Mouse (Mus musculus) stomach, embryonic 15.5 days (tissue): ENCODE data around the gene Ankrd6. TPM values are rescaled to one million over a fixed set of nuclear protein-coding genes. Genes with fewer than 3 reads are reported as not detected.

Source experiments
- ATAC-seq: fragments of 200-750 bp; cut with Nextera tagmentation; 2 replicates; pipeline ENCODE4 v1.8.0; 2017; ENCODE audit warnings: low read depth, moderate number of reproducible peaks, moderate TSS enrichment; ENCODE audit not compliant: insufficient read depth, low FRiP score
- H3K27ac ChIP-seq: fragments of 300-500 bp; sonication (generic); 2 replicates; pipeline ENCODE4 v1.5.1; 2015; ENCODE audit warnings: mild to moderate bottlenecking, inconsistent platforms
- H3K27me3 ChIP-seq: fragments of 300-500 bp; sonication (generic); replicated peaks from 2 replicates; pipeline ENCODE4 v1.6.1; 2015; ENCODE audit warnings: inconsistent platforms
- H3K36me3 ChIP-seq: fragments of 300-500 bp; sonication (generic); 2 replicates; pipeline ENCODE4 v1.6.1; 2015; ENCODE audit warnings: inconsistent platforms
- H3K4me1 ChIP-seq: fragments of 300-500 bp; sonication (generic); 2 replicates; pipeline ENCODE4 v1.6.1; 2015; ENCODE audit warnings: inconsistent platforms
- H3K4me2 ChIP-seq: fragments of 300-500 bp; sonication (generic); 2 replicates; pipeline ENCODE4 v1.6.1; 2015; ENCODE audit warnings: mild to moderate bottlenecking, inconsistent platforms
- H3K4me3 ChIP-seq: fragments of 300-500 bp; sonication (generic); replicated peaks from 2 replicates; pipeline ENCODE4 v1.5.1; 2015; ENCODE audit warnings: inconsistent platforms
- H3K9ac ChIP-seq: fragments of 300-500 bp; sonication (generic); 2 replicates; pipeline ENCODE4 v1.6.1; 2015; ENCODE audit warnings: inconsistent platforms
- H3K9me3 ChIP-seq: fragments of 300-500 bp; sonication (generic); 2 replicates; pipeline ENCODE4 v1.6.1; 2016; ENCODE audit warnings: inconsistent platforms
- WGBS: fragments of 180-500 bp; shearing (Covaris S2); methylation state at CpG from one replicate; pipeline ENCODE4 v1.1.7; 2015; 5-methylcytosine and 5-hydroxymethylcytosine counted together
- polyA plus RNA-seq: library from polyadenylated mRNA; unstranded; fragments of >200 nt; fragmentation: Nextera tagmentation; extraction: Ambion mirVana; gene quantifications from 2 replicates; pipeline ENCODE4 v1.2.1, GENCODE M21; 2015

Gene Ankrd6
- polyA plus RNA-seq, 1 experiment from 2014 or later: 4.5 TPM

DNA sequence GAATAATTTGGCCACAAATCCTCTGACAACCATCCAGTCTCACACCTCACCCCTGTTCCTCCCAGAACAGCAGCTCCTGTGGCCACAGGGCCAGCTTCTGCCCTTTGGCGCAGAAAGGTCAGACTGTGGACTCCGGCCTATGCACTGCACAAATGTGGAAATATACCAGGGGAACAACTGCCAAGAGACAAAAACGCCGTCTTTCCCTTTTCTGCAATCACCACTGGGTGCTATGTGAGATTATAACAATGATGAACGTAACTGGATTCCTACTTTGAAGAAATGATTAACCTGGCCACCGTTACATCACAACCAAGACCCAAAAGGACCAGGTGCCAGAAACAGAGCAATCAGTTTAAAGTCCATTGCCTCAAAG lies 85.8 kb downstream of the Ankrd6 start:
- Histone ChIP-seq H3K4me2 (no peak overlapping the region), H3K9me3 (no peaks in the 10 kb centered on the region), H3K4me3 (no peak overlapping the region), H3K27me3 (peaks cover 8% of the 10 kb centered on the region; the same call in 1 of the 2 replicates), H3K36me3 (no peaks in the 10 kb centered on the region), H3K9ac (no peak overlapping the region), H3K27ac (no peak overlapping the region), H3K4me1 (no peaks in the 10 kb centered on the region; the same call in 1 of the 2 replicates)
- ATAC-seq: no peak
- WGBS: 82% methylated on average over 6 of the region's 6 CpGs

DNA sequence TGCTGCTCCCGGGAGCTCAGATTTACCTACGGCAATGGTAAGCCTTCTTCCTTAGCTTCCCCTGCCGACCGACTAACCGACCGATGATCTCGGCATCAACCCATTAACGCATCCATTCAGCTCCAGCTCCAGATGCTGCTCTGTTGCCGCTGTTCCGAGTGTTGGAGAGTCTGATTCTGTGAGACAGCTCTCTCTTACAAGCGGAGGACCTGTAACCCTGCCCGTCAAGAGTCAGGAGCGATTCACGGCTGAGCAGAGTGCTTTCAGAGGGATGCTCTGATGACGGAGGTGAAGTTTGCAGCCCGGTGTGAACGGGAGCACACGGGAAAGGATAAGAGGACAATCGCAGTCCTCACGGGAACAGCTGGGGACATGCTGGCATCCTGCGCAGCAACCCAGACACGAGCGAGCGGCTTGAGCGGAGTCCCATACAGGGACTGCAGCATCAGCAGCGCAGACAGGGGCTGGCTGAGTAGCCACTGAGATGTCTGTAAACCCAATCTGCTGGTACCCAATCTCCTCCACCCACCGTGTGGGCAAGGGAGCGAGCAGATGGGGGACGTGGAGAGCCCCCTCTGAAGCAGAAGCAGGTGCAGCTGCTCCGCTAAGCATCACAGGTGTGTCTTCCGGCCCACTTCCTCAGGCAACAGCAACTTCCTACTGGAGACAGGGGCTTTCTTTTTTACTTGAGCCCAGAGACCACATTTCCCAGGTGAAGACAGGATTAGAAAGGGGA lies 86.3 kb downstream of the Ankrd6 start:
- H3K4me2 ChIP-seq: no peak overlapping the region
- no peak overlapping the region for H3K27ac ChIP-seq
- H3K36me3 ChIP-seq: no peaks in the 10 kb centered on the region
- no peak overlapping the region for H3K9ac ChIP-seq
- H3K9me3 ChIP-seq: no peaks in the 10 kb centered on the region
- WGBS: 49% methylated on average over 31 of the region's 31 CpGs
- H3K27me3 ChIP-seq: peaks cover 8% of the 10 kb centered on the region; the same call in 1 of the 2 replicates
- no peak overlapping the region for H3K4me3 ChIP-seq
- no peak for ATAC-seq
- no peaks in the 10 kb centered on the region; the same call in 1 of the 2 replicates for H3K4me1 ChIP-seq

DNA sequence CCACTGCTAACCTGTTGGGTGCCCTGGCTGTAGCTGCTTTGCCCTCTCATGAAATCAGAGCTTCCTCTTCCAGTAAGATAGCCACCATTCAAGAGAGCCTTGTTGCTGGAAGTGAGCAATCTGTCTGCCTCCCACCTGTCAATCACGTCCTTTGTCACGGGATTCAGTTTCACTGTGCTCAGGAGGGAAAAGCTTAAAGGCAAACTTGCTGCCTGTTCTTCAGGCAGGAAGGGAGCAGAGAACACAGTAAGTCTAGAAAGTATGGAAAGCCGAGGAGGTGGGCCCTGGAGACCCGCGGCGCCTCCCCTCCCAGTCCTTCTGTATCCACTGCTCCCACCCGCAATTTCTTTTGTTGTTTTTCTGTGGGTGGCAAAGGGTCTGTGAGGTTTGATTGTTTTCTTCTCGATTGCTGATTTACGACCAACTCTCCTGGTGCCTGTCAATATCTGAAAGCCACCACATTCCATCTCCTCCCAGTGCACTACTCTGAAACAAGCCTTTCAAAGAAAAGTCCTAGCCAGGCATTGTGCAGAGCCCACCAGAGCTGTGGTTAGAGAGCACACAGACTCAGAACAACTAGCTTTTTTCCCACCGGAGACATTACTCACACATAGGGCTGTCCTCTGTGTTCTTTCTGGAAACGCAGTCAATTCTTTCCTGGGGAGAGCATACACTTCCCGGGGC lies 87.1 kb downstream of the Ankrd6 start:
- WGBS: 28% methylated on average over 12 of the region's 12 CpGs
- Histone ChIP-seq H3K27ac (no peak overlapping the region), H3K9ac (no peak overlapping the region), H3K4me1 (no peaks in the 10 kb centered on the region; the same call in 1 of the 2 replicates), H3K27me3 (peaks cover 8% of the 10 kb centered on the region; the same call in 1 of the 2 replicates), H3K36me3 (no peaks in the 10 kb centered on the region), H3K4me2 (no peak overlapping the region), H3K9me3 (no peaks in the 10 kb centered on the region), H3K4me3 (no peak overlapping the region)
- ATAC-seq: no peak

DNA sequence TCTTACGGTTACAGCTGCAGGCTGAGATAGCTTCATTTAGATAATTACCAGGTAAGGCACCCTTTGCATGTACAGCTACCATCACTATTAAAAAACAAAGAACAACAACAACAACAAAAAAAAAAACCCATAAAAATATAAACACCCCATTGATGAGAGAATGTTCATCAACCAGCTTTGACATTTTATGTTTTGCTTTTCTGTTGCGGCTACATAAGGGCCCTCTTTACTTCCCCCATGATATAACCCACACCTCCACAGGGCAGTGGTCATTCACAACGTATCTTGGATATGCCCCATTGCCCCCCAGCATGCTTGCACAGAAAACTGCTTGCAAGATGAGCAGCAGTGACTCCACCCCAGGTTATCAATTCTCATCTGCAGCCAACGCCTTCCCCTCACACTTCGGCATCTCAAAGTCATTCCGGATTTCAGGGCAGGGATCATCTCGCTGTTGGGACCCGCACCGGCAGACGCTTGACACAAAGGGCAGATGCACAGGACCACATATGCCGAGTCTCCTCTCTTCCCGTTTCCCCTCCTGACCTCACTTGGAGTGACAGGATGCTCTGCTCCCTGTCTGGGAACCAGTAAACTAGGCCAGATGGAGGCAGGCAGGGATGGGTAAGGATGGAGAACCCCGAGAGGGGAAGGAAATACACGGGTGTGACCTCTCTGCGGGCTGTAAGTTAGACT lies 87.7 kb downstream of the Ankrd6 start:
- Histone ChIP-seq H3K36me3 (no peaks in the 10 kb centered on the region), H3K4me3 (no peak overlapping the region), H3K9me3 (no peaks in the 10 kb centered on the region), H3K9ac (no peak overlapping the region), H3K4me2 (no peak overlapping the region), H3K27me3 (peaks cover 8% of the 10 kb centered on the region; the same call in 1 of the 2 replicates), H3K27ac (no peak overlapping the region), H3K4me1 (no peaks in the 10 kb centered on the region; the same call in 1 of the 2 replicates)
- no peak for ATAC-seq
- WGBS: 45% methylated on average over 15 of the region's 15 CpGs

DNA sequence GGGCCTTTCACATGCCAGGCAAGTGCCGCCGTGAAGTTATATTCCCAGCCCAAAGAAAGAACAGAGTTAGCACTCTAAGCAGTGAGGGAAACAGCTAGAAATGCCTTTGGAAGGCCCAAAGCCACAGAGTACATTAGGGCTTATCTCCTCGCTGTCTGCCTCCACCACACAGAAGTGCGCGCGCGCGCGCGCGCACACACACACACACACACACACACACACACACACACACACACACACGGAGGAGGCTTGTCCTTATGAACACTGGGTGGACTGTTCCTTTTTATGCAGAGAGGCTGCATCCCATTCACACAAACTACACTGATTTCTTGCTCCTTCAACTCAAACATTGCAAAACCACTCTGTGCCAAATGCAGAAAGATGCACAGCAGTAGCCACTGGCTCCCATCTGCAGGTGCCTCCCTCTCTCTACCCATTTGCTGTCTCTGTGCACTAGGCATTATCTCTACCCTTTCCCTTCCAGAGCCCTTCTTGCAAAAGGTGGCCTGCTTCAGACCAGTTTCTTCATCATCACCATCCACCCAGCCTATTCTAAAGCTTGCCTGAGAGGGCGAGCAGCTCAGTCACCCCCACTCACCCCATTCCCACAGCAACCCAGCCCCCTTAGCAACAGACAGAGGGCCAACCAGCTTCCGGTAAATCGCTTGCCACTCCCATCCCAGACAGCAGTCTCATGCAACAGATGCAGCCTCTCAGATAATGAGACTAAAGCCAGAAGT lies 88.5 kb downstream of the Ankrd6 start:
- ATAC-seq: peak; percentile 76; the same call in 1 of the 2 replicates
- no peak overlapping the region for H3K27ac ChIP-seq
- peaks cover 8% of the 10 kb centered on the region; the same call in 1 of the 2 replicates for H3K27me3 ChIP-seq
- H3K4me3 ChIP-seq: no peak overlapping the region
- no peaks in the 10 kb centered on the region for H3K36me3 ChIP-seq
- 61% methylated on average over 15 of the region's 15 CpGs for WGBS
- no peak overlapping the region for H3K9ac ChIP-seq
- no peaks in the 10 kb centered on the region for H3K9me3 ChIP-seq
- H3K4me1 ChIP-seq: no peaks in the 10 kb centered on the region; the same call in 1 of the 2 replicates
- no peak overlapping the region for H3K4me2 ChIP-seq

DNA sequence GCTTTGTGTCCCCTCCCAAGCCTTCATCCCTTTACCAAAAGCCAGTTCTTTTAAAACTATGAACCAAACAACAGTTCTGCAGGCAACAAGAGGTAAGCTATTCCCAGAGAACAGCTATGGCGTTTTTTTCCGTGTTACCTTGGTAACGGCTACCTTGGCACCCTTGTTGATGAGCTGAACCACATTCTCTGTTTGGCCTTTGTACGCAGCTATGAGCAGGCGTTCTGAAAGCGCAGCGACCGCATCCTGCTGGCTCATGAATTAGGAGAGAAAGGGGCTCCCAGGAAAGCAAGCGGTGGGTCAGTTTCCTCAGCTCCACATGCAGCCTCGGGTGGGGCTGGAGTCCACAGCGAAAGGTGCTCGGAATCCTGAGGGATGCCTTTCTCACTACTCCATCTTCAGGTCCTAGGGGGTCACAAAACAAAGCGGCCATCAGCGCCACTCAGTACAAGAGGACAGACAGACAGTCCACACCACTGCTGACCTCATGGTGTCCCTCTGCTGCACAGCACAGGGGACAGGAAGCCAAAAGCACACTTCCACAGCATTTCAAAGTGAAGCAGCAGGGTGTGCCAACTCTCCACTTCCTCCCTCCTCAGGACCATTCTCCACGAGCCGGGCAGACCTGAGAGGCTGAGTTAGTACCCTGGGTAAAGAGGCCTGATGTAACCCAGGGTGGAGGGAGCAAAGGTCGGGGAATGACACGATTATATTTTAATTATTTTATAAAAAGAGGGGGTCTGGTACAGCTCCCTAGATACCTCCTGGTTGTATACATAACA lies 90.3 kb downstream of the Ankrd6 start:
- no peak overlapping the region for H3K4me2 ChIP-seq
- no peak overlapping the region for H3K9ac ChIP-seq
- H3K4me1 ChIP-seq: no peaks in the 10 kb centered on the region; the same call in 1 of the 2 replicates
- ATAC-seq: no peak
- no peak overlapping the region for H3K27ac ChIP-seq
- H3K27me3 ChIP-seq: peaks cover 8% of the 10 kb centered on the region; the same call in 1 of the 2 replicates
- no peaks in the 10 kb centered on the region for H3K36me3 ChIP-seq
- H3K9me3 ChIP-seq: no peaks in the 10 kb centered on the region
- H3K4me3 ChIP-seq: no peak overlapping the region
- 69% methylated on average over 18 of the region's 18 CpGs for WGBS

DNA sequence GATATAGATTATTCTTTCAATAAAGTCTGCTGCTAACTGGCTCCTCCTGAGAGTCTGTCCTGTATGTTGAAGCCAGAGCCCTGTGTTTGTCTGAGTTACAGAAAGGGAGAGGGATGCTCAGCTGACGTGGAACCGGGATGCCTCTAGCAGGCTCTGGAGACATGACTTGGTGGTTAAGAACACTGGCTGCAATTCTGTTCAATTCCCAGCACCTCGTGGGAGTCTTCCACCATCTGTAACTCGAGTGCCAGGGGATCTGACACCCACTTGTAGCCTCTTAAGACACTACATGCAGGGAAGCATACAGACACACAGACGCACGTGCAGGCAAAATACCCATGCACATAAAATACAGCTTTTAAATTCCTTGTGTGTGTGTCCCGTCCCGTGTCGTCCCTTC lies 95.1 kb downstream of the Ankrd6 start:
- H3K36me3 ChIP-seq: no peaks in the 10 kb centered on the region
- no peak overlapping the region for H3K27ac ChIP-seq
- H3K4me3 ChIP-seq: no peak overlapping the region
- H3K4me1 ChIP-seq: no peaks in the 10 kb centered on the region
- H3K4me2 ChIP-seq: no peak overlapping the region
- no peak overlapping the region for H3K9ac ChIP-seq
- no peaks in the 10 kb centered on the region for H3K9me3 ChIP-seq
- ATAC-seq: no peak
- 58% methylated on average over 9 of the region's 9 CpGs for WGBS
- H3K27me3 ChIP-seq: no peaks in the 10 kb centered on the region

DNA sequence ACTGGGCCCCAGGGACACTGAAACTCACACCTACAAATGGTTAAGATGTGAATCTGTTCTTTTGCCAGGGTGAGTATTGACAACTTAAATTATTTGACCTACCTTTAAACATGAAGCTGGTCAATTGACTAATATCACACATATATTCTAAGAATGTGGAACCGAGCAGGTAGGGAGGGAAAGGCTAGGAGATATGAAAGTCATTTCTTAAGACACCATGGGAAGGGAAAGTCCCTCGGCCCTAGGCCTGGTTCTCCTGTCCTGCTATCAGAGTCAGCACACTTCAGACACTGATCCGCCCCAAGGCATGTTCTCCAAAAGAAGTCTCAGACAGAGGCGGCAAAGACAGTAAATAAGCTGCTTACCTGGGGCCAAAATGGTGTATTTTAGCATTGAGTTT lies 95.7 kb downstream of the Ankrd6 start:
- no peak for ATAC-seq
- no peaks in the 10 kb centered on the region for H3K4me1 ChIP-seq
- WGBS: 81% methylated on average over 4 of the region's 4 CpGs
- H3K4me2 ChIP-seq: no peak overlapping the region
- H3K9ac ChIP-seq: no peak overlapping the region
- no peaks in the 10 kb centered on the region for H3K36me3 ChIP-seq
- H3K9me3 ChIP-seq: no peaks in the 10 kb centered on the region
- H3K27ac ChIP-seq: no peak overlapping the region
- no peak overlapping the region for H3K4me3 ChIP-seq
- no peaks in the 10 kb centered on the region for H3K27me3 ChIP-seq

DNA sequence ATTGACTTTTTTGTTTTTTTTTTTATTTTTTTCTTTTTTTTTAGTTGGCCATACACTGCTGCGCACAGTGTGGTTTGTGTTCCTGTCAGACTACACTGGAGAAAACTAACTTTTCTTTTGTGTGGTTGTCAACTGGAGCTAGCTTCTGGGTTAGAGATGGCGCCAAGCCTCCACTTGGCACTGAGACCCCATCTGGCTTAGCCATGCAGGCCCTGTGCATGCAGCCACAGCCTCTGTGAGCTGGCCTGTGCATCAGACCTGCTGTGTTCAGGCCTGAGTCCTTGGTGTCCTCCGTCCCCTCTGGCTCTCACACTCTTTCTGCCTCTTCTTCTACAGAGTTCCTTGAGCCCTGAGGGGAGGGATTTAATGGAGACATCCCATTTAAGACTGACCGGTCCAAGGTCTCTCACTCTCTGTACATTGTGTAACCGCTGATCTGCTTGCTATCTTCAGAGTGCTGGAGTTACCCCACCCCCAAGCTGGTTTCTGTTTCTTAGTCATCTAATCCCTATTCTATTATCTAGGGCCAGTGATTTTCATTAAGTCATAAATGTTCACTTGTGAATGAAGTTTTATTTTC lies 96.9 kb downstream of the Ankrd6 start:
- no peak for ATAC-seq
- 88% methylated on average over 5 of the region's 5 CpGs for WGBS
- H3K4me3 ChIP-seq: no peak overlapping the region
- H3K4me2 ChIP-seq: no peak overlapping the region
- no peaks in the 10 kb centered on the region for H3K27me3 ChIP-seq
- H3K4me1 ChIP-seq: no peaks in the 10 kb centered on the region
- no peak overlapping the region for H3K9ac ChIP-seq
- no peaks in the 10 kb centered on the region for H3K36me3 ChIP-seq
- H3K27ac ChIP-seq: no peak overlapping the region
- H3K9me3 ChIP-seq: no peaks in the 10 kb centered on the region

DNA sequence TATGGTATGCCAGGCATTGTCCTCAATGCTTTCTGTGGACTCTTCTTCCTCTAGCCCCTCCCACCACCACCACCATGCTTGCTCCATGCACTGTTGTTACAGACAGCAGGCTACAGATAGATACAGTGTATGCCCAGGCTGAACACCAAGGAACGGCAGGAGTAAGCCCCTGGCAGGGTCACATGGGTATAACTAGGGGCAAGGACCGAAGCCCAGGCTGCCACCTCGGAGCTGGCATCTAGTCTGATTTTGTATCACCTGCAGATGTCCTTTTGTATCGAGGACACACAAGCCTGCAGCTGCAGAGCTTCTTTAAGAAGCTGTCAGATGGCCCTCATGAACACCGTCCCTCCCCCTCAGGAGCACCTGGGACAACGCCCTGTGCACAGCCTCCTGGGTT lies 97.8 kb downstream of the Ankrd6 start:
- Histone ChIP-seq H3K9me3 (no peaks in the 10 kb centered on the region), H3K4me2 (no peak overlapping the region), H3K4me3 (no peak overlapping the region), H3K9ac (no peak overlapping the region), H3K27me3 (no peaks in the 10 kb centered on the region), H3K27ac (no peak overlapping the region), H3K4me1 (no peaks in the 10 kb centered on the region), H3K36me3 (no peaks in the 10 kb centered on the region)
- WGBS: 74% methylated on average over 6 of the region's 6 CpGs
- no peak for ATAC-seq

DNA sequence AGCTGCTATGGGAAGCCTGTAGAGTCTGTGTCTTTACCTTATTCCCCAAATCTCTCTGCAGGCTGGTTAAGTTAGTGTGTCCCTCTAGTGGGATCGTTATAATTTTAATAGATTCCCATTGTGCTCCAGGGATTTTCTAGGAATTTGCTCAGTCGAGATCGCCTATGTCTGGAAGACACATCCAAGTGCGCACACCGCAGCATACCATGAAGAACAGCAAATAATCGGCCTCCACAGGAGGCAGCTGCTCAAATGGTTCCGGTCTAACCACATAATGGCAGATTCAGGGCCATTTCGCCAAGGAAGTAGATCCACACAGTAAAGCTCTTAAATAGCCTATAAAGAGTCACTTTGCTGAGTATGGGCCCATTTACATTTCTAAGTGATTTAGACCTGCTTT lies 98.3 kb downstream of the Ankrd6 start:
- Histone ChIP-seq H3K9me3 (no peaks in the 10 kb centered on the region), H3K27ac (no peak overlapping the region), H3K9ac (no peak overlapping the region), H3K27me3 (no peaks in the 10 kb centered on the region), H3K4me2 (no peak overlapping the region), H3K4me1 (no peaks in the 10 kb centered on the region), H3K4me3 (no peak overlapping the region), H3K36me3 (no peaks in the 10 kb centered on the region)
- WGBS: 90% methylated on average over 8 of the region's 8 CpGs
- ATAC-seq: no peak
